Mouse (Mus musculus) testis, adult 2 months (tissue): Measurements from ENCODE around the gene Tub. TPM values are rescaled to one million over a fixed set of nuclear protein-coding genes. Genes with fewer than 3 reads are reported as not detected.
A peak's percentile ranks its signal among the peaks of the same experiment; 100 is the strongest.

Source experiments
- H3K27ac ChIP-seq: fragments of 200-500 bp; 2 replicates; pipeline ENCODE4 v1.5.1; 2012; ENCODE audit warnings: low read depth, low read length; ENCODE audit not compliant: control insufficient read depth, insufficient read depth
- H3K27me3 ChIP-seq: fragments of 200-500 bp; 2 replicates; pipeline ENCODE4 v1.6.1; 2012; ENCODE audit warnings: mild to moderate bottlenecking, low read length, moderate library complexity; ENCODE audit not compliant: control insufficient read depth, insufficient read depth
- H3K36me3 ChIP-seq: fragments of 200-500 bp; 2 replicates; pipeline ENCODE4 v1.6.1; 2012; ENCODE audit warnings: mild to moderate bottlenecking, low read length; ENCODE audit not compliant: control insufficient read depth, insufficient read depth
- H3K4me1 ChIP-seq: fragments of 200-500 bp; 2 replicates; pipeline ENCODE4 v1.6.1; 2012; ENCODE audit warnings: low read length; ENCODE audit not compliant: control insufficient read depth, insufficient read depth
- H3K4me3 ChIP-seq: fragments of 200-500 bp; 2 replicates; pipeline ENCODE4 v1.5.1; 2012; ENCODE audit warnings: low read depth, mild to moderate bottlenecking, low read length, moderate library complexity, mixed read lengths; ENCODE audit not compliant: control insufficient read depth
- CTCF ChIP-seq: fragments of 200-500 bp; IDR thresholded peaks from 2 replicates; pipeline ENCODE4 v1.5.1; 2012; ENCODE audit warnings: low read depth, mild to moderate bottlenecking, inconsistent platforms, low read length, moderate library complexity; ENCODE audit not compliant: control insufficient read depth, insufficient read depth, insufficient replicate concordance
- POLR2A ChIP-seq: fragments of 200-500 bp; IDR thresholded peaks from 2 replicates; pipeline ENCODE4 v1.6.1; 2012; ENCODE audit warnings: low read depth, mild to moderate bottlenecking, inconsistent platforms, low read length, moderate library complexity; ENCODE audit not compliant: control insufficient read depth
- polyA plus RNA-seq: library from polyadenylated mRNA; depleted of rRNA; stranded (reverse); fragments of >200 nt; gene quantifications from 2 replicates; pipeline ENCODE4 v1.2.3, GENCODE M21; 2012

Tub gene
- polyA plus RNA-seq, 1 experiment, result 12.5 TPM

- Histone ChIP-seq H3K27me3 (no peaks in the 10 kb centered on the region), H3K27ac (no peak overlapping the region), H3K36me3 (no peaks in the 10 kb centered on the region), H3K4me3 (no peak overlapping the region), H3K4me1 (no peaks in the 10 kb centered on the region)
- TF ChIP-seq CTCF (no peak), POLR2A (no peak)
Observed at GRCm38 (mm10) chr7:109019243-109019642, 69.1 kb downstream of the Tub start.

DNA sequence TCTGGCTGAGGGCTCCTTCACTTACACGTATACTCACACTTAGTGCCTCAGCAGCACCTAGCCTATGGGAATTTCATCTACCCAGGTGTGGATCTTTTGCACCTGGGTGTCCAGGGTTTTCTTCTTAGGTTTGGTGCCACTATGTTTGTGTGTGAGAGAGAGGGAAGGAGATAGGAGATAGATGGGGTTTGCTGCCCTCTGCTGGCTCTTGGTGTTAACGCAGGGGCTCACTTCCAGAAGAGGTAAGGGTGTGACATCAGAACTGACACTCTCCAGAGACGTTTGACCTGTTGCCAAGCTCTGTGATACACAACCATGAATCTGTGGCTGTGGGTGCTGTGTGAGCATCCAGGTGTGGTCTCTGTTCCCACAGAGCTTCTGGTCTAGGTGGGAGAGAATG lies 71.3 kb downstream of the Tub start:
- H3K27me3 ChIP-seq, result no peaks in the 10 kb centered on the region
- H3K4me3 ChIP-seq, result no peak overlapping the region
- H3K4me1 ChIP-seq, result no peaks in the 10 kb centered on the region
- TF ChIP-seq CTCF, result peak; percentile 41; the same call in 1 of the 2 replicates
- TF ChIP-seq POLR2A, result no peak
- no peak overlapping the region for H3K27ac ChIP-seq
- no peaks in the 10 kb centered on the region for H3K36me3 ChIP-seq

- TF ChIP-seq CTCF, result no peak
- TF ChIP-seq POLR2A, result no peak
- Histone ChIP-seq H3K4me1 (no peaks in the 10 kb centered on the region), H3K27ac (no peak overlapping the region), H3K27me3 (no peaks in the 10 kb centered on the region), H3K36me3 (no peaks in the 10 kb centered on the region), H3K4me3 (no peak overlapping the region)
Observed at GRCm38 (mm10) chr7:109025743-109026142, 75.6 kb downstream of the Tub start.

DNA sequence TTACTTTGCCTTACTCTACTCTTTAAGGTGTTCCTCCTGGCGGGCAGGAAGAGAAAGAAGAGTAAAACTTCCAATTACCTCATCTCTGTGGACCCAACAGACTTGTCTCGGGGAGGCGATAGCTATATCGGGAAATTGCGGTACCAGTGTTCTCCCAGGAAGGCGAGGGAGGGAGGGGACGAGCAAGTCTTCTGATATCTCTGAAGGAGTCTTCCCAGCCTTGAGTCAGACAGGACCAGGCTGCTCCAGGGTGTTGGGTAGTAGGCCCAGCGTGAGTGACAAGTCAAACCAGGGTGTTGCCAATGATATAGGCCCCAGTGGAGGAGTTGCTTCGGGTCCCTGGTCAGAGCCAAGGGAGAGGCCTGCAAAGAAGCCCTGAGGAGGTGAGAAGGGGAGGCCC lies 76.8 kb downstream of the Tub start:
- H3K27me3 ChIP-seq, result no peaks in the 10 kb centered on the region
- TF ChIP-seq CTCF, result no peak
- TF ChIP-seq POLR2A, result no peak
- no peaks in the 10 kb centered on the region for H3K36me3 ChIP-seq
- H3K4me3 ChIP-seq, result no peak overlapping the region
- H3K27ac ChIP-seq, result no peak overlapping the region
- H3K4me1 ChIP-seq, result no peaks in the 10 kb centered on the region

DNA sequence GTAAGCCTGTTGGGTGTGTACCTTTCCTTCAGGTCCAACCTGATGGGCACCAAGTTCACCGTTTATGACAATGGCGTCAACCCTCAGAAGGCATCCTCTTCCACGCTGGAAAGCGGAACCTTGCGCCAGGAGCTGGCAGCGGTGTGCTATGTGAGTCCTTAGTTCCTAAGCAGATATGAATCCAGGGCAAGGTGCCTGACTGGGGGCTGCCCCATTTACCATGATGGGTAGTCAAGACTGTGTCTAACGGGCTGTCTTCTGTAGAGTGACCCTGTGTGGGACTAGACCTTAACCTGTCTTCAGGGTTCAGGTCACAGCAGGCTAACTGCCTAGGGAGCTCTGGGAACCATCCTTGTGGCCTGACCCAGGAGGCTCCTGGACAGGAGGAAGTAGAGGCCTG lies 77.6 kb downstream of the Tub start:
- no peak overlapping the region for H3K27ac ChIP-seq
- no peaks in the 10 kb centered on the region for H3K36me3 ChIP-seq
- H3K4me1 ChIP-seq, result no peaks in the 10 kb centered on the region
- H3K4me3 ChIP-seq, result no peak overlapping the region
- TF ChIP-seq CTCF (no peak), POLR2A (no peak)
- no peaks in the 10 kb centered on the region for H3K27me3 ChIP-seq

DNA sequence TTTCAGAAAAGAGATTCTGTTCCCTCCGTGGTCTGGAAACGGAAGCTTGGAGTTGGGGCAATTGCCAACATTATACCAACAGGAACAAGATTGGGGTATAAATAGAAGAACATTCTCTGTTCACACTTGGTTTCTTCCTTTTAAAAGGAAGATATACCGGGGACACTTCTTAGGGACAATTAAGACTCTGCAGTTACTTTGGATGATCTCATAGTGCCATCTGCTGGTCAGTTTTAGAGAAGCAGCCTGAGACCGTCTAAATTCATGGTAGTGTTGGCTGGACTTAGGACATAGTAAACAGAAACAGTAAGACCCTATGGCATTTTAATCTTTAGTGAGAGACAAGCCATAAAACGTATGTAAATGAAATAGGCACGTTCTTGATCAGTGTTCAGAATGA lies 78.1 kb downstream of the Tub start:
- Histone ChIP-seq H3K4me3 (no peak overlapping the region), H3K27me3 (no peaks in the 10 kb centered on the region), H3K27ac (no peak overlapping the region), H3K4me1 (no peaks in the 10 kb centered on the region), H3K36me3 (no peaks in the 10 kb centered on the region)
- TF ChIP-seq POLR2A, result no peak
- peak; percentile 17; the same call in 1 of the 2 replicates for TF ChIP-seq CTCF

GRCm38 (mm10) chr7:109029961-109030465 lies 79.9 kb downstream of the Tub start:
- TF ChIP-seq POLR2A (no peak), CTCF (no peak)
- no peak overlapping the region for H3K27ac ChIP-seq
- no peaks in the 10 kb centered on the region for H3K4me1 ChIP-seq
- H3K4me3 ChIP-seq, result no peak overlapping the region
- H3K27me3 ChIP-seq, result no peaks in the 10 kb centered on the region
- no peaks in the 10 kb centered on the region for H3K36me3 ChIP-seq

DNA sequence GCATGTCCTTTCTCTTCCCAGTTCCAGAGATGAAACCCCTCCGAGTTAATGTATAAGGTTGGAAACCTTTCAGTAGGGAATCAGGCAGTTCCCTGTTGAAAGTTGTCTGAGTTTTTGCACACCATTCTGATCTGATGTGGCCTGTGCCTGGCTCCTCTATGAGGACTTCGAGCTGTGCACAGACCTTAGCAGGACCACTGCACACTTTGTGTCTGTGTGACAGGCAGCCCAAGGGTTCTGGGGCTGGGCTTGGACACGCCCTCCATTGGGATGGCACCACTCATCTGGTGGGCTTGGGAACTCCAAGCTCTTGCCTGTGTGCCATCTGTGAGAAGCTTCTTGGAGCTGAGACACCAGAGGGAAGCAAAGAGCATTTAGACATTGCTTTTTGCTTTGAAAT lies 81.2 kb downstream of the Tub start:
- TF ChIP-seq CTCF, result no peak
- TF ChIP-seq POLR2A, result no peak
- Histone ChIP-seq H3K27ac (no peak overlapping the region), H3K4me3 (no peak overlapping the region), H3K4me1 (no peaks in the 10 kb centered on the region), H3K27me3 (no peaks in the 10 kb centered on the region), H3K36me3 (no peaks in the 10 kb centered on the region)
